Mouse (Mus musculus): ENCODE data around the gene Rab11a.
"Not testable (repeated sequence)": the region's sequence is repeated elsewhere in the genome, so short reads cannot be mapped to it uniquely, and the experiment has no call there.

Gene Rab11a

GRCm38 (mm10) chr9:64739001-64739400 lies 1.4 kb upstream of the Rab11a start:
- no peak for DNase-seq

DNA sequence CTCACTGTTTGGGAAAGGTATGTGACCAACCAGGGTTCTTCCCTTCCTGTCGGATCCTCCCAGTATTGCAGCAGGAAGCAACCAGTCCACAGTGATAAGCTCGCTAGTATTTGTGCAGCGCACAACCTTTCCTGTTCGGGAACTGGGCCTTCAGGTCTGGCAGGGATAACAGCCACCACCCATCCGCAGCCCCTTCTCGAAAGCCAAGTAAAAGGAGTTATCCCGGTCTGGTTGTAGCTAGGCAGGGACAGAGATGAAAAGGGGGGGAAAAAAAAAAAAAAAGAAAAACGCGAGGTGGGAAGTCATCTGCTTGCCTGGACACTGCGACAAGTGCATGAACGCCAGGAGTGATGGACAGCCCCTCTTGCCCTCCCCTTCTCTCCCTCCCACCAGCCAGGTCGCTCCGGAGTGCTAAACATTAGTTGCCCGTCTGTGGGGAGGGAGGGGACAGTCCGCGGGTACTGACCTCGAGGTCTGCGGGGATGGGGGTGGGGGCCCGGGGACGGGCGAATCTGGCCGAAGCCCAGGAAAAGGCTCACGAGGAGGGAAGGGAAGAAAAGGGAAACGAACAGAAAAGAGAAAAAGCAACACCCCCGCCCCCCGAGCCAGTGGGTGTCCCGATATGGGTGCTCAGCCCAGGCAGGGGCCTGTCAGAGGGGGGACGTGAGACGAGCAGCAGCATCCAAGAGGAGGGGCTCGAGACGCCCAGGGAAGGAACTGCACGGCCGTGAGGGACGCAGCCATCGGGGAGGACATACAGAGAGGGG lies 736 bp downstream of the Rab11a start:
- DNase-seq = peak; percentile 84 to 88

- DNase-seq = peak in 1 of 2 experiments; percentile 14
Measured at GRCm38 (mm10) chr9:64736076-64736638, 1.4 kb downstream of the Rab11a start.

DNA sequence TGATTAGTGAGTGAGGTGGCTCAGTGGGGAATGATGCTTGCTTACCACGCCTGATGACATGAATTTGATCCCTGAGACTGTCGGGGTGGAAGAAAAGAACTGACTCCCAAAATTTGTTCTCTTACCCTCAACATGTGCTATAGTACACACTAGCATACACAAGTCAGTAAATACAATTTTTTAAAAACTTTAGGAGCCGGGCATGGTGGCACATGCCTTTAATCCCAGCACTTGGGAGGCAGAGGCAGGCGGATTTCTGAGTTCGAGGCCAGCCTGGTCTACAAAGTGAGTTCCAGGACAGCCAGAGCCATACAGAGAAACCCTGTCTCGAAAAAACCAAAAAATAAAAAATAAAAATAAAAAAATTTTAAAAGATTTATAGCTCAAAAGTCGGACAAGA lies 2.6 kb downstream of the Rab11a start:
- not testable (repeated sequence) for DNase-seq

DNA sequence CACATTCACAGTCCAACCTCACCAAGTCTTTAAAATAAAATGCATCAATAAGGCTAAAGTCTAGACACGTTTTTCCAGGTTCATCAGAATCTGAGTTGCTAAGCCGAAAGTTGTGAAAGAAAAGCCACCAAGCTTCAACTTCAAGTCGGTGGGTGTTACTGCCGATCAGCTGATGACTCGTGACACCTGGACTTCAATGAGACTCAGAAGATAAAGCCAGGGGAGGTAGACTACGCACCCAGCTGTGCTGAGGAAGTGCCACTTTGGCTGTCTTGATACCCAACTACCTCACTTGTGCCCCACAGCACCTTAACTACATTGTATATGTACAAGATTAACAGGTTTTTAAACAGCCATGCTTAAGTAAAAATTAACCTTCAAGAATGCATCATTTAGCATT lies 3.4 kb downstream of the Rab11a start:
- DNase-seq = no peak

GRCm38 (mm10) chr9:64731029-64731560 lies 6.5 kb downstream of the Rab11a start:
- no peak for DNase-seq

GRCm38 (mm10) chr9:64726454-64726853 lies 11.1 kb downstream of the Rab11a start:
- no peak for DNase-seq

GRCm38 (mm10) chr9:64719526-64720163 lies 17.9 kb downstream of the Rab11a start:
- no peak for DNase-seq

- DNase-seq = not testable (repeated sequence)
Measured at GRCm38 (mm10) chr9:64710291-64710690, 27.3 kb downstream of the Rab11a start.

- DNase-seq = peak in 1 of 2 experiments; percentile 33
Measured at GRCm38 (mm10) chr9:64704073-64704840, 33.3 kb downstream of the Rab11a start.

DNA sequence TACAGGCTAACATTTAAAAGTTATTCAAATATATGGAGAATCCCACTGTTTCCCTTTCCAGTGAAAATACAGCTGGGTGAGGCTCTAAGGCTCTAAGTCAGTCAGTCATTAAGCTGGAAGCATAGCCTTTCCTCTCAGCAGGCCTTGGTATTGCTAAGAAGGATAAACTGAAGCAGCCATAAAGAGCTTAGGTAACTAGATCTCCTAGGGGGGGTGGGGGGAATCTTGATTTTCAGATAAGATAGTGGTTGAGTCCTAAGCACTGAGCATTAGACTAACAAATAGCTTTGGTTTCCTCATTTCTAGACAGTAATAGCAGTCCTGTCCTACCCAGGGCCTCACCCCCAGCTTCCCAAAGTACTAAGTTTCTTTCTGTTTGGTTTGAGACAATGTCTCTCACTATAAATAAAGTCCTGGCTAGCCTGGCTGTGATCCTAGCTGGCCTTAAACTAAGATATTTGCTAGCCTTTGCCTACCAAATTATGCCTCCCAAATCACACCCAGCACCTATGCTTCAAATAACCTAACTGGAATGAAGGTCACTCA lies 34.1 kb downstream of the Rab11a start:
- DNase-seq = no peak

GRCm38 (mm10) chr9:64702937-64703336 lies 34.6 kb downstream of the Rab11a start:
- peak; percentile 72 to 76 for DNase-seq

DNA sequence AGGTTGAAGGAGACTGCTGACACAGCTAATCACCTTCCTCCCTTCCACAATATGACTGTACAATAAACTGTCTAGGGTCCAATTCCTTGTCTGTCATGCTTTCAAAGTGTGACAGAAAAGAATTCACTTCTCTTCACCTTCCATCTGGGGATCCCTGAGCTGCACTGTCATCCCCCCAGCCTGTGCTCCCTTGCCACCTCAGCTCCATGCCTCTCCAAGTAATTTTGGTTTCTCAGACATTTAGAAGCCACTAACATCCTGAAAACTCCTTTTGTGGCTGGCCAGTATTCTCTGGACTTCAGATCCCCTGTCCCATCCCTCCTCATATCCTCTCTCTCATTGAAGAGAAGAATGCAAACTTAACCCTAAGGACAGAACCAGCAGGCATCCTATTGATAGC lies 35.2 kb downstream of the Rab11a start:
- no peak for DNase-seq

GRCm38 (mm10) chr9:64701651-64702050 lies 35.9 kb downstream of the Rab11a start:
- no peak for DNase-seq

GRCm38 (mm10) chr9:64700451-64701311 lies 36.9 kb downstream of the Rab11a start:
- DNase-seq = no peak

DNA sequence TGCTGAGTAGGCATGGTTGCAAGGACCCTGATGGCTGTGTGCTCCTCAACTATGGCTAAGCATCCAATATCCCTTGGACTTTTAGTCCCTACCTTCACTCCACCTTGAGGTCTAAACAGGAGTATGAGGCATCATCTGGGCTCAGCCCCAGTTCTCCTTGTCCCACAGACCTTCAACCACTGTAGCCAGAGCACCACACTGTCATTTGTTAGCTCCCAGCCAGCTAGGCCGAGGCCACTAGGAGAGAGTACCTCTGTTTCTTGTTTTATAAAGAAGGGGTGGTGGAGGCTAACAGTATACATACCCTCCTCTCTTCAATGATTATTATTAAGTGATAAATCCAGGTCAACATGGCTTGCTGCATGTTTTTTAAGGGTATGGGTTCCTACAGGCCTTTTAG lies 39.0 kb downstream of the Rab11a start:
- DNase-seq = no peak

GRCm38 (mm10) chr9:64697677-64698076 lies 39.9 kb downstream of the Rab11a start:
- no peak for DNase-seq

GRCm38 (mm10) chr9:64697006-64697405 lies 40.6 kb downstream of the Rab11a start:
- no peak for DNase-seq

- peak in 1 of 2 experiments; percentile 10 for DNase-seq
Measured at GRCm38 (mm10) chr9:64696404-64696803, 41.2 kb downstream of the Rab11a start.

GRCm38 (mm10) chr9:64695266-64695665 lies 42.3 kb downstream of the Rab11a start:
- DNase-seq = no peak

GRCm38 (mm10) chr9:64693094-64693493 lies 44.5 kb downstream of the Rab11a start:
- DNase-seq = no peak

GRCm38 (mm10) chr9:64691176-64691575 lies 46.4 kb downstream of the Rab11a start:
- DNase-seq = peak; percentile 12 to 26
